Mouse (Mus musculus): ENCODE measurements at regions not wholly inside any gene's neighbourhood (a gene's known extent, or its start where the extent isn't known, plus 50 kb on each side); places are given as distances from the start of the nearest gene placed in this dataset.
A peak's percentile ranks its signal among the peaks of the same experiment; 100 is the strongest.

DNA sequence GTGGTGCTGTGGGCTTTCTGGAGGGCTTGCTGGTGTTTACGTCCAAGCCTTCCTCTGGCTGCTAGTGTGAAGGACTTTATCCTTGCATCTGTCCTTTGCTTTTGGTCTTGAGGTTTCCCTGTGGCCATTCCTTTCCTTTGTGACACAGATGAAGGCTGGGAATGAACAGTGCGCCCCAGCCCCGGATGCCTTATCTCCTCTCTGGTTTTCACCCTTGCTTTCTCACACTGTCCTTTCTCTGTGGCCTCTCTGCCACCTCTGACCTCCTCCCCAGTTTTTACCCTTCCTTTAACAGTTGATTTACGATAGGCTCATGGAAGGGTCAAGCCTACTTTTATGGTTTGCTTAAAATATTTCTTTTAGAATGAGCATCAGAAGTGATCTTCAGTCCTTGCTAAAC, 53.2 kb downstream of the Gas1 start:
- TF ChIP-seq POLR2A (IDR thresholded peaks at IDR 0.05; ENCODE audit: extremely low read depth, insufficient read depth, low read length), result no peak
- no peak for TF ChIP-seq CTCF (IDR thresholded peaks at IDR 0.05; ENCODE audit: low read depth, low read length)
- Histone ChIP-seq H3K79me2 (ENCODE audit: control insufficient read depth, insufficient read depth, low read length) (no peaks in the 10 kb centered on the region), H3K4me3 (ENCODE audit: insufficient read depth, low read depth, low read length) (no peak overlapping the region), H3K9ac (ENCODE audit: low read depth, low read length) (no peak overlapping the region; the same call in 1 of the 2 replicates), H3K27ac (replicated peaks; ENCODE audit: insufficient read depth, low read depth, low read length) (peak overlapping the region; percentile 64), H3K36me3 (ENCODE audit: control insufficient read depth, insufficient read depth, low read length) (no peaks in the 10 kb centered on the region), H3K27me3 (ENCODE audit: control insufficient read depth, insufficient read depth, low read length) (no peaks in the 10 kb centered on the region), H3K4me1 (ENCODE audit: control insufficient read depth, insufficient read depth, low read length) (peaks cover 9% of the 10 kb centered on the region)
- no peak for DNase-seq (ENCODE audit: extremely low read depth, low read depth, low spot score)
- WGBS, result 20% methylated on average over 4 of the region's 4 CpGs

DNA sequence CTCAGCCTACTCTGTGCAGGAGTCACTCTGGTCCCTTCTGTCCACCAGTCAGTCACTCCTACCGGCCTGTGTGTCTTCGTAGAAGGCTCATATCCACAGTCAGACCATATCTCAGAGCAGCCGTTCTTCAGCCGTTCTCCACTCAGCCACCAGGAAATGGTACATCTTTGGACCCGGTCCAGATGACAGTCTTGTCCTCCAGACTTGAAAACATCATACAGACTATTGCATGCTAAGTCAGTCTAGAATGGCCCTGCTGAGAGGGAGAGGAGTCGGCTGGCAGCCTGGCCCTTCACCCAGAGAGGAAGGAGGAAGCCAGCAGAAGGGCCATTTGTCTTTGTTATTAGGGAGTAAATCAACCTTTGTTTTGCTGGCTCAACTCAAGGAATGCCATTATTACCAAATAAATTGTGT, 54.0 kb downstream of the Gas1 start:
- H3K4me1 ChIP-seq (ENCODE audit: control insufficient read depth, insufficient read depth, low read length), result peaks cover 9% of the 10 kb centered on the region
- no peak for DNase-seq (ENCODE audit: extremely low read depth, low read depth, low spot score)
- no peaks in the 10 kb centered on the region for H3K79me2 ChIP-seq (ENCODE audit: control insufficient read depth, insufficient read depth, low read length)
- H3K27me3 ChIP-seq (ENCODE audit: control insufficient read depth, insufficient read depth, low read length), result no peaks in the 10 kb centered on the region
- H3K9ac ChIP-seq (ENCODE audit: low read depth, low read length), result no peak overlapping the region
- no peaks in the 10 kb centered on the region for H3K36me3 ChIP-seq (ENCODE audit: control insufficient read depth, insufficient read depth, low read length)
- no peak for TF ChIP-seq POLR2A (IDR thresholded peaks at IDR 0.05; ENCODE audit: extremely low read depth, insufficient read depth, low read length)
- TF ChIP-seq CTCF (IDR thresholded peaks at IDR 0.05; ENCODE audit: low read depth, low read length), result no peak
- no peak overlapping the region for H3K4me3 ChIP-seq (ENCODE audit: insufficient read depth, low read depth, low read length)
- H3K27ac ChIP-seq (replicated peaks; ENCODE audit: insufficient read depth, low read depth, low read length), result no peak overlapping the region
- WGBS, result 70% methylated on average over 6 of the region's 6 CpGs

DNA sequence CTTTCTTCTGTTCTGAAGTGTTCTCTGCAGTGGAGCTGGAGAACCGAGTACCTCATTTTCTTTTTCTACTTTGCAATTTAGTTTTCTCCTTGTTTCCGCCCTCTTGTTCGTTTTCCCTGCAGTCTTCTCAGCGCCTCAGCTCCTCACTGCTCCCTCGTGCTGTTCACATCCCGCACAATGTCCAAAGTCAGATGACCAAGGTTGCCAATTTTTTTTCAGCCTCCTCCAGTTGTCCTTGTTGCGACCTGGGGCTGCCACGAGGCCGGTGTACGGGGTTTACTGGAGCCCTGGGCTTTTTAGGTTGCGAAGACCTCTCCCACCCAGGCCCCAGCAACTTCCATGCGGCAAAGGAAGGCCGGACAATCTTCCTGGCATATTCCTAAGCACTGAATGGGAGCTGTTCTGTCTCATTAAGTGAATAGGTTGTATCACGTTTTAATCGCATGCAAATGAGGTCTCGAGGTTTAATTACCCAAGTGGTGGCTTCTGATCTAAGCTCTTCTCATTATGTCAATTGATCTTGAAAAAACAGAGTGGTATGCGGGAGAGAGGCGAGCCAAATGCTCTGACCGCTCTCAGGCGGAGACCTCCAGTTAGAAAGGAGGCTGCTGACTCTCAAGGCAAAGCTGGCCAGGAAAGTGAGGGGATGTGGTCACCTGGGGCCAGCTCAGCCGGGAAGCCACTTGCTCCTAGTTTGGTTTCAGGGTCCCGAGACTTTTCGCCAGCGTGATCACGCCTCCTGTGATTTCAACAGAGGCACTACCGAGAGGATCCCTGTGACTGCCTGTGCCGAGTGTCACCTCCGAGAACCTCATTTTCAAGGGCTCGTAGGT, 54.6 kb downstream of the Gas1 start:
- DNase-seq (ENCODE audit: extremely low read depth, low read depth, low spot score), result no peak
- TF ChIP-seq POLR2A (IDR thresholded peaks at IDR 0.05; ENCODE audit: extremely low read depth, insufficient read depth, low read length), result no peak
- TF ChIP-seq CTCF (IDR thresholded peaks at IDR 0.05; ENCODE audit: low read depth, low read length), result no peak

DNA sequence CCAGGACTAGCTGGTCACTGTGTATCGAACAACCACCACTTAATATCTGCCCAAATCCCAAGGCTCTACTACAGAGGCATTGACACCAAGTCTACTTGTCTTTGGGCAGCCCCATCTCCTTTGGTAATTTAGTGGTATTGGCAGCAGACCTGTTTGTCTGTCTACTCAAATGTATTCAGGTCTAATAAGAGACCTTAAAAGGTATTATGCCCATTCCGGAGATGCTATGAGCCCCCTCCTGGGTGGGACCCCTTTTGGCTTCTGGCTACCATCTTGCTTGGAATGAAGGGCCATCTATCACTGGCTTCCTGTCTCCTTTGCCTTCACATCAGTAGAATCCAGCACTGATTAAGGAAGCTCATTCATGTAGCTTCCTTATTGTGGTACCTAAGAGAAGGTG, 65.7 kb downstream of the Gas1 start:
- 95% methylated on average over 2 of the region's 2 CpGs for WGBS
- Histone ChIP-seq H3K36me3 (ENCODE audit: control insufficient read depth, insufficient read depth, low read length) (no peaks in the 10 kb centered on the region), H3K79me2 (ENCODE audit: control insufficient read depth, insufficient read depth, low read length) (no peaks in the 10 kb centered on the region), H3K4me3 (ENCODE audit: insufficient read depth, low read depth, low read length) (no peak overlapping the region), H3K27me3 (ENCODE audit: control insufficient read depth, insufficient read depth, low read length) (no peaks in the 10 kb centered on the region), H3K9ac (ENCODE audit: low read depth, low read length) (no peak overlapping the region), H3K4me1 (ENCODE audit: control insufficient read depth, insufficient read depth, low read length) (peaks cover 9% of the 10 kb centered on the region), H3K27ac (replicated peaks; ENCODE audit: insufficient read depth, low read depth, low read length) (peak overlapping the region; percentile 71)
- no peak for TF ChIP-seq CTCF (IDR thresholded peaks at IDR 0.05; ENCODE audit: low read depth, low read length)
- TF ChIP-seq POLR2A (IDR thresholded peaks at IDR 0.05; ENCODE audit: extremely low read depth, insufficient read depth, low read length), result no peak
- DNase-seq (ENCODE audit: extremely low read depth, low read depth, low spot score), result no peak

More for the DNA sequence above, 54.6 kb downstream of the Gas1 start:
- Histone ChIP-seq H3K9ac (ENCODE audit: low read depth, low read length) (no peak overlapping the region), H3K4me1 (ENCODE audit: control insufficient read depth, insufficient read depth, low read length) (peaks cover 9% of the 10 kb centered on the region), H3K4me3 (ENCODE audit: insufficient read depth, low read depth, low read length) (no peak overlapping the region), H3K79me2 (ENCODE audit: control insufficient read depth, insufficient read depth, low read length) (no peaks in the 10 kb centered on the region), H3K36me3 (ENCODE audit: control insufficient read depth, insufficient read depth, low read length) (no peaks in the 10 kb centered on the region), H3K27ac (replicated peaks; ENCODE audit: insufficient read depth, low read depth, low read length) (no peak overlapping the region), H3K27me3 (ENCODE audit: control insufficient read depth, insufficient read depth, low read length) (no peaks in the 10 kb centered on the region)
- WGBS, result 74% methylated on average over 29 of the region's 29 CpGs

DNA sequence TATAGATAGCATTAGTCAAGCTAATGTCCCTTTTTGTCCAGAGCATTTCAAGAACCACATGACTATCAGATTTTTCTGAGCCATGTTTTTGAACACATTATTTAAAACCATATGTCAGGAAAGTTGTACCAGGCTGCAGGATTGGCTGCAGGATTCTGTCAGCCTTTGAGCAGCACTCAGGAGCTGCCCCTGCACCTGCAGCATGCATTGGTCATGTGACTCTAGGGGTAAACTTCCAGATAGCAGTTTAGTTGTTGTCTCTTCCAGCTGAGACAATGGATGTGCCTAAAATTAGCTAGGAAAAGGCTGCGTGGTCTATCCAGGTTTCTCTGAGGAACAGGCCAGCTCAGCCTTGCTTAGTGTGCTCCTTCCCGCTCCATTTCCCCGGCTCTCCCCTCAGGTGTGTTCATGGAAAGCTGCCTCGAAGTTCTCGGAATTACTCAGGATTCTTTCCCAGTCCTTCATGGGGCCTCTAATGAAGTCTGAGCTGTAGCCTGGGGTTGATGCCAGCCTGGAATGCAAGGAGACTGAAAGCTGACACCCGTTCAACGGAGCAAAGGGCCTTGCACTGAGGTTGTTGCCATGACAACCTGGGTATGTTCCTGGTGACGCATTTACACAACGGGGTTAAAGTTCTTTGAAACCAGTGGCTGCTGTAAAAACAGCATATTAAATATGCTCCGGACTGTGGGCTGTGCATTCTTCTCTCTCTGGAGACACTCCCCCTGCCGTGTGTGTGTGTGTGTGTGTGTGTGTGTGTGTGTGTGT, 66.9 kb downstream of the Gas1 start:
- Histone ChIP-seq H3K36me3 (ENCODE audit: control insufficient read depth, insufficient read depth, low read length) (no peaks in the 10 kb centered on the region), H3K27me3 (ENCODE audit: control insufficient read depth, insufficient read depth, low read length) (no peaks in the 10 kb centered on the region), H3K4me1 (ENCODE audit: control insufficient read depth, insufficient read depth, low read length) (peaks cover 9% of the 10 kb centered on the region), H3K79me2 (ENCODE audit: control insufficient read depth, insufficient read depth, low read length) (no peaks in the 10 kb centered on the region), H3K4me3 (ENCODE audit: insufficient read depth, low read depth, low read length) (no peak overlapping the region), H3K9ac (ENCODE audit: low read depth, low read length) (peak overlapping the region; percentile 41; the same call in 1 of the 2 replicates), H3K27ac (replicated peaks; ENCODE audit: insufficient read depth, low read depth, low read length) (peak overlapping the region; percentile 83)
- peak; percentile 100 for DNase-seq (ENCODE audit: extremely low read depth, low read depth, low spot score)
- 4% methylated on average over 11 of the region's 11 CpGs for WGBS
- TF ChIP-seq POLR2A (IDR thresholded peaks at IDR 0.05; ENCODE audit: extremely low read depth, insufficient read depth, low read length) (no peak), CTCF (IDR thresholded peaks at IDR 0.05; ENCODE audit: low read depth, low read length) (no peak)

Data from liver, adult 2 months (tissue).